Mouse (Mus musculus) intestine, embryonic 16.5 days (tissue): ENCODE results near the gene Cenpx. TPM values are rescaled to one million over a fixed set of nuclear protein-coding genes. Genes with fewer than 3 reads are reported as not detected.

Source experiments
- polyA plus RNA-seq: library from polyadenylated mRNA; unstranded; fragments of >200 nt; fragmentation: Nextera tagmentation; extraction: Ambion mirVana; gene quantifications from 2 replicates; pipeline ENCODE4 v1.2.1, GENCODE M21; 2015

Gene Cenpx
- polyA plus RNA-seq, 1 experiment from 2014 or later, result 174 TPM

Other genes with a start within 250 kb of the Cenpx start
- 32.6 and 38.9 TPM in 2 replicates for gene Arl16, start 246.1 kb downstream of the Cenpx start, polyA plus RNA-seq
- 228 and 239 TPM in 2 replicates for gene Mrpl12, start 229.1 kb downstream of the Cenpx start, polyA plus RNA-seq
- gene Slc25a10, start 221.9 kb downstream of the Cenpx start, polyA plus RNA-seq, result 104 and 108 TPM in 2 replicates
- 0.76 TPM in 2 replicates for gene Gcgr, start 183.0 kb downstream of the Cenpx start, polyA plus RNA-seq
- gene Mcrip1, start 164.0 kb downstream of the Cenpx start, polyA plus RNA-seq, result 119 and 129 TPM in 2 replicates
- 0.37 TPM in 1 of 2 replicates, not detected in the other for gene Ppp1r27, start 162.6 kb downstream of the Cenpx start, polyA plus RNA-seq
- 1,365 and 1,538 TPM in 2 replicates for gene P4hb, start 140.5 kb downstream of the Cenpx start, polyA plus RNA-seq
- 626 and 641 TPM in 2 replicates for gene Arhgdia, start 132.1 kb downstream of the Cenpx start, polyA plus RNA-seq
- gene Alyref, start 115.4 kb downstream of the Cenpx start, polyA plus RNA-seq, result 19.6 and 86.6 TPM in 2 replicates
- 164 and 171 TPM in 2 replicates for gene Anapc11, start 115.3 kb downstream of the Cenpx start, polyA plus RNA-seq
- 2.7 and 3.8 TPM in 2 replicates for gene Npb, start 105.3 kb downstream of the Cenpx start, polyA plus RNA-seq
- gene Pcyt2, start 95.8 kb downstream of the Cenpx start, polyA plus RNA-seq, result 393 and 441 TPM in 2 replicates
- 47.7 and 52.9 TPM in 2 replicates for gene Sirt7, start 88.5 kb downstream of the Cenpx start, polyA plus RNA-seq
- gene Mafg, start 80.1 kb downstream of the Cenpx start, polyA plus RNA-seq, result 16.3 and 16.9 TPM in 2 replicates
- 24.8 and 26.6 TPM in 2 replicates for gene Pycr1, start 70.0 kb downstream of the Cenpx start, polyA plus RNA-seq
- 0.26 TPM in 1 of 2 replicates, not detected in the other for gene Myadml2, start 65.6 kb downstream of the Cenpx start, polyA plus RNA-seq
- gene Notum, start 52.6 kb downstream of the Cenpx start, polyA plus RNA-seq, result 0.54 and 1.0 TPM in 2 replicates
- gene Aspscr1, start 40.8 kb downstream of the Cenpx start, polyA plus RNA-seq, result 108 and 111 TPM in 2 replicates
- 43.0 and 44.4 TPM in 2 replicates for gene Lrrc45, start 187 bp upstream of the Cenpx start, polyA plus RNA-seq
- gene Rac3, start 7.7 kb upstream of the Cenpx start, polyA plus RNA-seq, result 30.4 and 31.2 TPM in 2 replicates
- 56.0 and 65.0 TPM in 2 replicates for gene Dcxr, start 13.5 kb upstream of the Cenpx start, polyA plus RNA-seq
- 1.7 and 2.3 TPM in 2 replicates for gene Cbr2, start 18.4 kb upstream of the Cenpx start, polyA plus RNA-seq
- 5.9 and 7.6 TPM in 2 replicates for gene Hmga1b, start 49.1 kb upstream of the Cenpx start, polyA plus RNA-seq
- 40.6 and 40.7 TPM in 2 replicates for gene Rfng, start 70.5 kb upstream of the Cenpx start, polyA plus RNA-seq
- gene Gps1, start 70.5 kb upstream of the Cenpx start, polyA plus RNA-seq, result 164 and 179 TPM in 2 replicates
- gene Dus1l, start 82.7 kb upstream of the Cenpx start, polyA plus RNA-seq, result 78.6 and 82.0 TPM in 2 replicates
- 42.0 and 47.6 TPM in 2 replicates for gene Fasn, start 110.8 kb upstream of the Cenpx start, polyA plus RNA-seq
- gene Ccdc57, start 219.1 kb upstream of the Cenpx start, polyA plus RNA-seq, result 3.6 and 4.3 TPM in 2 replicates
- gene Slc16a3, start 234.7 kb upstream of the Cenpx start, polyA plus RNA-seq, result 83.8 and 92.6 TPM in 2 replicates